Mouse (Mus musculus): ENCODE results near the gene Ears2.
"Not testable (repeated sequence)": the region's sequence is repeated elsewhere in the genome, so short reads cannot be mapped to it uniquely, and the experiment has no call there.

Ears2 gene

DNA sequence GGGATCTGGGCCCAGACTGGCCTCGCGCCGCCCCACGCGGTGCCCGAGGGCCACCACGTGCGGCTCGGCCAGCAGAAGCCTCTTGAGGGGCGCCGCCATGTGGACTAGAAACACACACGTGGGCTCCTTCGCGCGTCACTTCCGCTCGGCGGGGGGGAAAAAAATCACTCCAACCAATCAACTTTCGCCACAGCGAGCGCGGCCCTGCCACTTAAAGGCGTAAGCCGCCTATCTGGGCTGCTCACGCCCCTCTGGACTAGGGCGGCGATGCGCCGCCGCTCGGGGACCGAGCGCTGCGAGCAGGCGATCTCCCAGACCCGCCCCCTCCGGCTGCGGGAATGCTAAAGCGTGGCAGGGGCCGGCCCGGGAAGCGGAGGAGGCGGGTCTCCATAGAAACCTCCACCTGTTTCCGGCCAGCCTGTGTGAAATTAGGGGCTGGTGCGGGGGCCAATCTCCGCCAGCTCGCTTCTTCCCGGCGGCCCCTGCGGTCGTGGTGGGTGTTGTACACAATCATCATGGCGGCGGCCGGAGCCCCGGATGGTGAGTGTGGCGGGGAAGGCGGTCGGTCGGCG lies at the start of gene Ears2, which contains the start of gene Ubfd1:
Gene Ears2 (minus strand): TSS at position 319 of the 572 bp plus-strand sequence.
Gene Ubfd1 (plus strand): TSS at position 231 of the 572 bp plus-strand sequence.
- peak; percentile 95 to 97 for DNase-seq (ENCODE audit: low spot score in 2 of 2)

DNA sequence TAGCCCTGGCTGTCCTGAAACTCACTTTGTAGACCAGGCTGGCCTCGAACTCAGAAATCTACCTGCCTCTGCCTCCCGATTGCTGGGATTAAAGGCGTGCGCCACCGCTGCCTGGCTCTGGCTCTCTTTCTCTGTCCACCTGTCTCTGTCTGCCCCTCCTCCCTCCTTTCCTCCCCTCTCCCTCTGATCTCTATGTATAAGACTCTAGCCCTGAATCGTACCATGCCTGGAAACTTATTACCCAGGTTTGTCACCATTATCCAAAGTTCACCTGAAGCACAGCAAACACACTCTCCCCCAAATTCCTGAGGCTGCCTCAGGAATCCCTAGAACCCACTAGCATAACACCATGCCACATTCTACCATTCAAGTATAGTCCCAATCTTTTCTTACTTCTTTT lies 41.1 kb upstream of the Ears2 start:
- no peak for DNase-seq (ENCODE audit: low spot score in 2 of 2)

DNA sequence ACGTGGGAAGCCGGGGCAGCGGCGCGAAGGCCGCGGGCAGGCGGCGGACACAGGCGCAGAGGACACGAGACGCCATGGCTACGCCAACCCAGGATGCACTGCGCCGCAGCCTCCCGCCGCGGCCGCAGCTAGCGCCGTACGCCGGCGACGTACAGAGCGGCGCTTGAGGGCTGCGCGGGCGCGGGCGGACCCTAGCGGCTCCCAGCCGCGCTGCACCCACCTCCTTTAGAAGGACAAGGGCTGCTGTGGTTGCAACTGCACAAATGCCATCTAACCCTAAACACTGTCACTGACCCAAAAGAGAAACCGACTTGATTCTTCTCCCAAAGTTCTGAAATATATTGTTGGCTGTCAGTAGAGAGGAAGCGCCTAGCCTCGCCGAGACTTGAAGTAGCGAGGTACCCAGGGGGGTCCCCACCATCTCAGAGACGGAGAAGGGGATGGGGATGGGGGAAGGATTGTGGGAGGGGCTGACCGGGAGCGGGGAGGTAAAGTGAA lies 34.7 kb upstream of the Ears2 start, which contains the start of gene Ndufab1:
Gene Ndufab1 (minus strand): TSS at position 140 of the 498 bp plus-strand sequence.
- DNase-seq (ENCODE audit: low spot score in 2 of 2): peak; percentile 79 to 87

DNA sequence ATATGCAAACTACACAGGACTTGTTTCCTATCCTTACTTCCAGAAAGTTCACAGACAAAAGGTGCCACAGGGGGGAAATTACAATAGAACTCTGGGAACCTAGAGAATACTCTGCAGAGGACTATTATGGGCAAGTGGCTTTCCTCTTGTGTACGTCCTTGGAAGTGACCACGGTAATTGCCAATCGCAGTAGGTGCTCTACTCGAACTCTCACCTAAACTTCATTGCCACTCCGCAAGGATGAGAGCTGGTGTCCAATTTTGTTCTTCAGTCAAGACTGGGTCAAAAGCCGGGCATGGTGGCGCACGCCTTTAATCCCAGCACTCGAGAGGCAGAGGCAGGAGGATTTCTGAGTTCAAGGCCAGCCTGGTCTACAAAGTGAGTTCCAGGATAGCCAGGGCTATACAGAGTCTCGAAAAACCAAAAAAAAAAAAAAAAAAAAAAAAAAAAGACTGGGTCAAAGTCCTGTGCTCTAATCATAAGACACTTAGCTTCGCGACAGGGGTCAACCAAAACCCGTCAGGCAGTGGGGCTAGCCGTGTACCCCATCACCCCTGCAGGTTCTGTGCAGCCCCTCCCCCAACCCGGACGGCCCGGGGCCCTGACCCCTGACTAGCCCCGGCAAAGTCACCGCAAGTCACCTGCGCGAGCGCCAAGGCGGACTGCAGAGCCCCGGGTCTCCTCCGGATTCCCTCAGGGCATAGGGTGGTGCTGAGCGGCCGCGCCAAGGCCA lies 34.1 kb upstream of the Ears2 start:
- DNase-seq (ENCODE audit: low spot score in 2 of 2): not testable (repeated sequence)

DNA sequence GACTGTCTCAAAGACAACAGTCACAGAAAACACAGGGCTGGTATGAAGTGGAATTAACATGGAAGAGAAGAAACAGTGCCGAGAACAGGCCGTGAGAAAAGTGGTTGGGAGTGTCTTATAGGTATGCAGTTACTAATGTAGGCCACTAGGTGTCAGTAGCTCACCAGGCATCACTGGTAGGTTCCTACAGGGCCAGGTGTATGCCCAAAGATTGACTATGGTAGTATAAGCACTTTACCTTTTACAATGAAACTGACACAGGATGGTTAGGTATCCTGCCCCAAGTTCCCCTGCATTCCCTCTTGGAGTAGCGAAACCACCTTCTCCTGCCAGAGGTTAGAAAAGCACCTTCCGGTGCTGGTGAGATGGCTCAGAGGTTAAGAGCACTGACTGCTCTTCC lies 32.2 kb upstream of the Ears2 start:
- DNase-seq (ENCODE audit: low spot score in 2 of 2): peak in 1 of 2 experiments; percentile 23

DNA sequence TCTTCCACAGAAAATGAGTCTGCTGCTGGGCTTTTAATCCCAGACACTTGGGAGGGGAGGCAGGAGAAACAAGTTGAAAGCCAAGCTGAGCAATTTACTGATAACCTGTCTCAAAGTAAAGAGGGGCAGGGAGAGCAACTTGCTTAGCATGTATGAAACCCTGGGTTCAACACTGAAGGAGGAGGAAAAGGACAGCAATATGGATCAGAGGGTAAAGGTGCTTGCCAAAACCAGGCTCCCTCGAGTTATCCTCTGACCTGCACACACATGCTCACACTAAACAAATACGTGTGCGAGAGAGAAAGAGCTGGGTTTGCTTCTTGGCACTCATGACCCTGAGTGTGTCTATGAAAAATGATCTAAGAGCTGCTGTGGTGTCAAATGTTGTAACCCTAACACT lies 30.9 kb upstream of the Ears2 start:
- DNase-seq (ENCODE audit: low spot score in 2 of 2): no peak

DNA sequence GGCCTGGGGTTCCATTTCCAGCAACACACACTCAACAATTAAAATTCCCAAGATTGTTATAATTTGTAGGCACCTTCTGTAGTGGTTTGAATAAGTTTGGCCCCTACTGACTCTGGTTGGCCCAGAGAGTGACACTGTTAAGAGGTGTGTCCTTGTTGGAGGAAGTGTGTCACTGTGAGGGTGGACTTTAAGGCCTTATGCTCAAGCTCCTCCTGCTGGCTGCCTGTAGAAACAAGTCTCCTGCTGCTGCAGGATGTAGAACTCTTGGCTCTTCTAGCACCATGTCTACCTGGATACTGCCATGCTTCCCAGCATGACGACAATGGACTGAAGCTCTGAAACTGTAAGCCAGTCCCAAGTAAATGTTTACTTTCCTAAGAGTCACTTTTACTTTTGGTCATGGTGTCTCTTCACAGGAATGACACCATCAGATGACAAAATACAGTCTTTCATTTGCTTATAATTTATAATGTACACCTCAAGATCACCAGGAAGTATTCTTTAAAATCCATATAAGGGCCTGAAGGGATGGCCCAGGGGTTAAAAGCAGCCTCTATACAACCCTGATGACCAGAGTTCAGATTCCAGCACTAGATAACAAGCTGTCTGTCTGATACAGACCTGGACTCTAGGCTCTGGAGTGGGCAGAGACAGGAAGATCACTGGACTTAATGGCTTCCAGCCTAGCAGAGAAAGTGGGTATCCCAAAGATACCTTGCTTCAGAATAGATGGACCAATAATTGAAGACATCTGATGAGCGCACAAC lies 27.7 kb upstream of the Ears2 start:
- no peak for DNase-seq (ENCODE audit: low spot score in 2 of 2)

DNA sequence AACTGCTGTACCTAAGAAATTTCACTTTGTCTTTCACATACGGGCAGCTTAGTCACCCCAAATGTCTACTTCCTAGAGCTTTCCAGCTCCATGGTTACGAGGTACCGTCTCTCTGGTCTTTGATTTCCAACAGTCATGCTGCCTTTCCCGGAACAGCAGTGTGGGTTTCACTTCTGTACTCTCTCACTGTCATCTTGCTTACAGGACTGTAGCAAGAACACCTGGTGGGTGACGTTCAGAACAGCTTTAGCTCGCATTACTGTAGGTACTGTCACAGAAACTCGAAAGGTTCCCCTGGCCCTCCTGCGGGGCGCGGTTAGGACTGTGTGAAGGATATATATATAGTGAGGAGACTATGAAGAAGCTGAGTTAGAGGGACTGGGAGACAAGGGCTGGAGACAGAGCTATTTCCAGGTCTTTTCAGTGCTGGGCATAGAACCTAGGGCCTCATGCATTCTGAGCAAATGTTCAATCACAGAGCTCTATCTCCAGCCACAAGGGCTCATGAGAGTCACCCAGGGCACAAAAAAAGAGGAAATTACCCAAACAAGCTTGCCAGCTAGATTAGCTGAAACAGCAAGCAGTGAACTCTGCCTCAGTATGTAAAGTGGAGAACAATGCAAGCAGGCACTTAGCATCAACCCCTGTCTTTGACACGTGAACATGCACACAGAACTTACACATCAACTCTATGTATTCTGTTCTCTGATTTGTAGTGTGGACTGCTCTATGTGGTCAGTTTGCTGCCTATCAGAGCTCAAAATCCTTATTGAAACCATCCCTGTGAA lies 20.3 kb upstream of the Ears2 start:
- DNase-seq (ENCODE audit: low spot score in 2 of 2): no peak

DNA sequence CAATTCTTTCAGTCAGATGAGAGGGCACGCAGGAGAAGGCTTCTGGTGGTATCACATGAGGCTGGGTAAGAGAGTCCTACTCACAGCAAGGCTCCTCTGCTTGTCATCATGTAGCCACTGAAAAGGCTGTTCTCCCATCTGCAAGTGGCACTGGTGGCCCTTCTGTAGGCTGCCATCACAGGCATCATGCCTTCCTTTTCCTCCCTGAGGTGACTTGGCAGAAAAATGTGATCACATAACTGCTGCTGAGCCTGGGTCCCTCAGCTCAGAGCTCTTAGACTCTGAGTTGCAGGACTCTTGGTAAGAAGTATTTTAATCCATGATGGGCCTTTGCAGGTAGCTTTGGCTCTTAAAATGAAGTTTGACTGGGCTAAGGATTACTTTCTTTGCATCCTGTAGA lies 14.0 kb upstream of the Ears2 start:
- no peak for DNase-seq (ENCODE audit: low spot score in 2 of 2)

DNA sequence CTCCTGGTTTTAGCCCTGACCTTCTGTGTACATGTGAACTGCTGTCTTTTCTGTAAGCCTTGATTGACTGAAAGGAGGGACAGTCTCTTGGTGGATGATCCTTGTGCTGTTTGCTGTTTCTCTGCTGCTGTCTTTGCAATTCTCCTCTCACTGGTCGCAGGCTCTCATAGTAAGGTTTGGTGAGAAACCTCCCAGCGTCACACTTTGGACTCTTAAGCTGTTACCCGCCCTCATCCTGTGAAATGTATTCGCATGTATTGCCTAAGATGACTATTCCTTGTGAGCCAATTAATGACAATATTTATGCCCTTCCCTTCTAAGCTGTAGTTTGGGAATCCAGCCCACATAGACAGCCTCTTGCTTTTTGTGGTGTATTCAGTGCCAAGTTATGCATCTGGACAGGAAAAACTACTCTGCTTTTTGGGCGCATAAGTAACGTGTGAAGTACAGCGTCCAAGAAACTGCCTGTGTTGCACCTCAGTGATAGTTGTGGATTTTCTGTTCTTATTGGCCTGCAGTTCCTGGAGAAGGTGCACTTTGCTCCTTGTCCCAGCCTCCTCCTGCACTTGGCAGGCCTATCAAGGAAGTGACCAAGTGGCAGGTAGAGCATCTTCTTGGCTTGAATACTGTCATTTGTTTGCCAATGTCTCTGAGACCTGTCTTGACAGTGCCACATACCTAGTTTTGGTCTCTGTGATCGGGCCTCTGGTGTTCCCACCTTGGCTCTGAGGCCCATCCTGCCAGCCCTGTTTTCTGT lies 12.9 kb upstream of the Ears2 start:
- DNase-seq (ENCODE audit: low spot score in 2 of 2): no peak

DNA sequence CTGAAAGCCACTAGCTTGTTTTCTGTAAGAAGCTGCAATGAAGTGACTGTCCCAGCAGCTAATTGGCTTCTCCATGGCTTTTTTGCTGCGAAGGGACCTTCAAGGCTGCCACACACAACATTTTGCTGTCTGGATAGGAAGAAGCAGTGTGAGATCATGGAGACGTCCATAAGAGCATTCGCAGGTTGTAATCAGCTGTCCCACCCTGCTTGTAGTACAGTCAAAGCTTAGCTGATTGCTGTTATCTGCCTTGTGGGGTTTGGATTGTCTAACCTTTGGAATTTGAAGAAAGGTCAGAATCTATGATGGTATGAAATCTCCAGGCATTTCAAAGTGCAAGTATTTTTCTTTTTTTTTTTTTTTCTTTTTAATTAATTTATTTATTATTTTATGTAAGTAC lies 7.3 kb upstream of the Ears2 start:
- no peak for DNase-seq (ENCODE audit: low spot score in 2 of 2)

DNA sequence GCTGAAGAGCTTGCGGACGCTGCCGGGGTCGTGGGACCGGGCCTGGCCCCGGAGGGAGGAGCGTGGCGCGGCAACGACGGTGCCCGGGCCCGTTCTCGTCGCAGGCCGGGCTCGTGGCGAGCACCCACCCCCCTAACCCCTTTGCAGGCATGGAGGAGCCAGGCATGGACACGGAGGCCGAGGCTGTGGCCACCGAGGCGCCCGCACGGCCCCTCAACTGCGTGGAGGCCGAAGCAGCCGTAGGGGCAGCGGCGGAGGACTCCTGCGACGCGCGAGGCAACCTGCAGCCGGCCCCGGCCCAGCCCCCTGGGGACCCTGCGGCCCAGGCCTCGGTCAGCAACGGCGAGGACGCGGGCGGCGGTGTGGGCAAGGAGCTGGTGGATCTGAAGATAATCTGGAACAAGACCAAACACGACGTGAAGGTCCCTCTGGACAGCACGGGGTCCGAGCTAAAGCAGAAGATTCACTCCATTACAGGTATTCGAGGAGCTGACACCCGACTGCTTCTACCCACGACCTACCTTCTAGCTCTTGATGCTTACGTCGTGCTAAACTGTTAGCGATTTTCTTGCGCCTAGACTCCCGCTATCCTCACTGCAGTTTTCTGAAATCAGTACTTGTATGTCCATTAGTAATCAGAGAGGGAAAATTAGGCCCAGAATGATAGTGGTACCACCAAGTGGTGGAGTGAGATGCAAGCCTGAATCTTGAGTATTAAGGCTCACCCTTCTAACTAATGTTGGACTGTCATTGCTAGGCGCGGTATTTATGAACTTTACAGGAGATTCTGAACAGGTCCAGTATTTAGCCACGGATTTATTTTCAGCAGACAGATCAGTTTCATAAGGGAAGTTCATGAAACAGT lies 686 bp upstream of the Ears2 start:
- peak in 1 of 2 experiments; percentile 21 for DNase-seq (ENCODE audit: low spot score in 2 of 2)

DNA sequence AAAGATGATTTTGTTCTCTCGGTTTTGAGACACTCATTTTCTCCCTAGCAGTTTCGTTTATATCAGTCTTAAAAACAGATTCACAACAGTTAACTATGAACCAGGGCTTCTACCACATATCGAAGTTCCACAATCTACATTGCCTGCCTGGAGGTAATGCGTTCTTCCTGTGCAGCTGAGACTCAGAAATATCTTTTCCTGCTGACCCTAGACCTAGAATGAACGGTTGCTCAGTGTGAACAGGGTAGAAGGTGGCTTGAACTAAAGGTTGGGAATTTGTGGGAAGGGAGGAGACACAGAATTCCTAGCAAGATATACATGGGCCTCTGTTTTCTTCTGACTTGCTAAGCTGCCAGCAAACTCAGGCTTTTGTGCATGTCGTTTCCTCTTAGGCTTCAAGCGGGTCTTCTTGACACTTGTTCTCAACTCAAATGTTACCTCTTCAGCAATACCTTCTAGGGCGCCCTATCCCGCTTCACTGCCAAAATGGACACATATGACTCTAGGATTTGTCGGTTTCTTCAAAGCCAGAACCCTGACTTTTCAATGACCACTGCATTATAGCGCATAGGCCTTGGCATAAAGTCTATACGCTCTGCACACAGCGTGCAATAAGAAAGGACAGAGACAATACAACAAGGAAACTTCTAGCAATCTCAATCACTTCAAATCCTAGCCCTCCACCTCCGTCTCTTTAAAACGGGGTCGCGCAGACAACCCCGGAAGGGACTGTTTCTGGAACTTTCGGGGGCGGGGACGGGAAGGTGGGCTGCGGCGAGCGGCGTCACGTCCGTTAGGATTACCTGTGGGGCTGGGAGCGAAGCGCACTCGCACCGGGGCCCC lies 740 bp downstream of the Ears2 start:
- DNase-seq (ENCODE audit: low spot score in 2 of 2): no peak

DNA sequence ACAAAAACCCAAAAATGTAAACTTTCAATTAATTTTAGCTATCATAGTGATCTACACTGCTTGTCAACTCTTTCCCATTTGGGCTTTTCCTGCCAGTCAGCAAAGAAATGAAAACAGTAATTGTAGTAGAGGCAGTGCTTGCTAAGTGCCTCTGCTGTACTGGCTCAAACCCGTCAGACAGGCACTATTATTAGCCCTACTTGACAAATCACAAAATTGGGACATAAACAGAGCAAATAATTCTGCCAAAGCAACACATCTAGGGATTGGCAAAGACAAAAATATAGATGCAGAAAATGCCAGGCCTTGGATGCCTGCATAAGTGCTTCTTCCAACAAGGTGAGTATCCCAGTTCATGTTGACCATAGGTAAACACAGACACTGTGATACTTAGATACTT lies 1.4 kb downstream of the Ears2 start:
- DNase-seq (ENCODE audit: low spot score in 2 of 2): no peak

DNA sequence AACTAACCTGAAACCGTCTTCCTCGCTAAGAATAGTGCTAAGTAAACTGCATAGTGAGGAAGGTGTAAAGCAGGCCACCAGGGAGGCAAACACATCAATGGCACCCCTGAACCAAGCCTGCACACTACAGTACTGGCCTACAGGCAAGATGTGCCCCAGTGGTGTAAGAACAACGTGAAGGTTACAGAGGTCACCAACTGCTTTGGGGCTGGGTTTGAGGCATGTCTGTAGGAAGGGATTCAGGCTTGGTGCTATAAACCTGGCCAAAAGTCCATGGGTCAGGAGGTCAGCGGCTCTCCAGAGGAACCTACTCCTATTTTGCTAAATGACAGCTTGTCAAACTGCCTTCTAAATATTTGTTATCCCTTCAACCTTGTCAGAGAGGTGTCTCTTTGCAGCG lies 10.4 kb downstream of the Ears2 start:
- DNase-seq (ENCODE audit: low spot score in 2 of 2): no peak

DNA sequence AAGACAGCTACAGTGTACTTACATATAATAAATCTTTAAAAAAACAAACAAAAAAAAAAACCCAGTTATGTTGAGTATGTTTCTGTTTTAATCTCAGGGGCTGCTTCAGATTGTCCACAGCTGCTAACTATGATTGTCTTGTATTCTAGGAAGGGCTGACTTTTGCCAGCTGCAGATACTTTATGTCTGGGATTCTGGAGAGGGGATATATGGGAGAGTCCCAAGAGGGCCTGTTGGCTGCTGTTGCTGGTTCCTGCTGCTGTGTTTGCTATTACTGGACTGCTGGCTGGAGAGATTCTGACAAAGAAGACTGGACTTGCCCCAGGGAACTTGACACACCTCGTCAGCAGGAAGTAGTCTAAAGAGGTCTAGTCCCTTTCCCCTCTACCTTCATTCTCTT lies 16.2 kb downstream of the Ears2 start:
- DNase-seq (ENCODE audit: low spot score in 2 of 2): no peak

DNA sequence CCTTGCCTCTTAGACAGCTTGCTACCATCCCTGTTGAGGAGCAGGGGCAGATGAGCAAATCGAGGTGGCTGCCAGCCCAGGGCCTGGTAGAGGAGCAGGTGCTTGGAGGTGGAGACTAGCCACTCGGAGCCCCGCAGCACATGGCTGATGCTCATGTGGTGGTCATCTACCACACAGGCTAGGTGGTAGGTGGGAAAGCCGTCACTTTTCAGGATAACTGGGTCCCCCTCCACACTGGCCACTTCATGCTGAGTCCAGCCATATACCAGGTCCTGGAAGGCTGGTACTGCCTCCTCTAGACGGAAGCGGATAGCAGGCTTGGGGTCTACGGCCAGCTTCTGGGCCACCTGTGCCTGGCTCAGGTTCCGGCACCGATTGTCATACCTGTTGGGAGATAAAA lies 18.9 kb downstream of the Ears2 start:
- DNase-seq (ENCODE audit: low spot score in 2 of 2): no peak

DNA sequence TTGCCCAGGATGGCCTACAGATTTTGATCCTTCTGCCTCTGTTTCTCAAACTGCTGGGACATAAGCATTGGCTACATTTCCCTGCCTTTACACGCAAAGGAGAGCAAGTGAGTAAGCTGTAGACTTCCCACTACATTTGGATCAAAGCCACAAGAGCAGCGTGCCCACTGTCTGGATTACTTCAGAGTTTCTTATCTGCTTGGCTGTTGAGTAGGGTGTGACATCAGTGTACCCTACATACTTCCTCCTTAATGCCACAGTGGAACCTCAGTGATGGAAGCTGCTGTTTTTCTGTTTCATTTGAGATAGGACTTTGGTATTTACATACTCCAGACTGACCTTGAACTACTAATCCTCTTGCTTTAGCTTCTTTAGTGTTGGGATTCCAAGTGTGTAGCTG lies 20.2 kb downstream of the Ears2 start:
- DNase-seq (ENCODE audit: low spot score in 2 of 2): no peak

DNA sequence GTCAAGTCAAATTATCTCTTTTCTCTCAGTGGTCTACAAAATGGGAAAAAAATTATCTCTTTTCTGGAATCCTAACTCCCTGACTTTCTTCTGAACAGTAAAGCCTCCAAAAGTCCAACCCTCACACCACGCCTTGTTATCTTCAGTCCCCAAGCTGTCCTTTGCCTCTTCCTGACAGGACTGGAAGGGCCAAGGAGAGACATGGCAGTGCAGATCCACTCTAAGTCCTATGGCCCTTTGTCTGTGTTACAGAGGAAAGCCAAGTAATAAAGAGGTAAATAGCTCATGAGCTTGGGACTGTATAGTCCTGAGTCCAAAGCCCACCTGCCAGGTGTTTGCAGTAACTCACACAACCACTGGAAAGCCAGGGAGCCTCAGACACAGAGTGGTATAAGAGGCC lies 21.4 kb downstream of the Ears2 start:
- DNase-seq (ENCODE audit: low spot score in 2 of 2): no peak
